Mouse (Mus musculus) midbrain, embryonic 13.5 days (tissue): ENCODE data around the gene Asxl1. TPM values are rescaled to one million over a fixed set of nuclear protein-coding genes. Genes with fewer than 3 reads are reported as not detected.

Source experiments
- ATAC-seq: fragments of 200-750 bp; cut with Nextera tagmentation; 2 replicates; pipeline ENCODE4 v1.8.0; 2017; ENCODE audit warnings: mild to moderate bottlenecking, moderate TSS enrichment, moderate library complexity
- H3K27ac ChIP-seq: fragments of 300-500 bp; sonication (generic); 2 replicates; pipeline ENCODE4 v1.5.1; 2015; ENCODE audit warnings: inconsistent platforms, mild to moderate bottlenecking, moderate library complexity
- H3K27me3 ChIP-seq: fragments of 300-500 bp; sonication (generic); 2 replicates; pipeline ENCODE4 v1.6.1; 2015; ENCODE audit warnings: mild to moderate bottlenecking, inconsistent platforms
- H3K36me3 ChIP-seq: fragments of 300-500 bp; sonication (generic); 2 replicates; pipeline ENCODE4 v1.6.1; 2015; ENCODE audit warnings: mild to moderate bottlenecking, inconsistent platforms
- H3K4me1 ChIP-seq: fragments of 300-500 bp; sonication (generic); replicated peaks from 2 replicates; pipeline ENCODE4 v1.6.1; 2015; ENCODE audit warnings: inconsistent platforms
- H3K4me2 ChIP-seq: fragments of 300-500 bp; sonication (generic); replicated peaks from 2 replicates; pipeline ENCODE4 v1.6.1; 2015; ENCODE audit warnings: moderate library complexity, mild to moderate bottlenecking, inconsistent platforms
- H3K4me3 ChIP-seq: fragments of 300-500 bp; sonication (generic); replicated peaks from 2 replicates; pipeline ENCODE4 v1.5.1; 2015; ENCODE audit warnings: mild to moderate bottlenecking, inconsistent platforms
- H3K9ac ChIP-seq: fragments of 300-500 bp; sonication (generic); replicated peaks from 2 replicates; pipeline ENCODE4 v1.6.1; 2015; ENCODE audit warnings: mild to moderate bottlenecking, inconsistent platforms
- H3K9me3 ChIP-seq: fragments of 300-500 bp; sonication (generic); 2 replicates; pipeline ENCODE4 v1.6.1; 2016; ENCODE audit warnings: mild to moderate bottlenecking, inconsistent platforms
- WGBS: fragments of 180-500 bp; shearing (Covaris S2); methylation state at CpG from one replicate; pipeline ENCODE4 v1.1.7; 2015; 5-methylcytosine and 5-hydroxymethylcytosine counted together
- polyA plus RNA-seq: library from polyadenylated mRNA; unstranded; fragments of >200 nt; fragmentation: Nextera tagmentation; extraction: Ambion mirVana; gene quantifications from 2 replicates; pipeline ENCODE4 v1.2.1, GENCODE M21; 2015

The Asxl1 gene
- polyA plus RNA-seq, 1 experiment from 2014 or later: 10.4 TPM

GRCm38 (mm10) chr2:153446476-153446875 is 100.8 kb downstream of the Asxl1 start:
- ATAC-seq: no peak
- Histone ChIP-seq H3K36me3 (no peaks in the 10 kb centered on the region), H3K27ac (peak overlapping the region; percentile 98), H3K4me3 (peak overlapping the region; percentile 95; the same call in 1 of the 2 replicates), H3K4me2 (peak overlapping the region; percentile 92), H3K4me1 (peaks cover 24% of the 10 kb centered on the region), H3K9ac (no peak overlapping the region), H3K9me3 (no peaks in the 10 kb centered on the region), H3K27me3 (no peaks in the 10 kb centered on the region)
- WGBS: 25% methylated on average over 4 of the region's 4 CpGs

- Histone ChIP-seq H3K27ac (no peak overlapping the region), H3K9ac (no peak overlapping the region), H3K4me1 (peaks cover 11% of the 10 kb centered on the region), H3K4me2 (no peak overlapping the region), H3K4me3 (no peak overlapping the region), H3K36me3 (no peaks in the 10 kb centered on the region), H3K9me3 (no peaks in the 10 kb centered on the region), H3K27me3 (no peaks in the 10 kb centered on the region)
- no peak for ATAC-seq
- WGBS: 90% methylated on average over 3 of the region's 3 CpGs
Observed at GRCm38 (mm10) chr2:153447719-153448118, 102.1 kb downstream of the Asxl1 start.

GRCm38 (mm10) chr2:153448519-153448918 is 102.9 kb downstream of the Asxl1 start:
- no peaks in the 10 kb centered on the region for H3K36me3 ChIP-seq
- H3K4me3 ChIP-seq: no peak overlapping the region
- no peak overlapping the region for H3K9ac ChIP-seq
- 86% methylated on average over 6 of the region's 6 CpGs for WGBS
- no peaks in the 10 kb centered on the region for H3K9me3 ChIP-seq
- peaks cover 5% of the 10 kb centered on the region; the same call in 1 of the 2 replicates for H3K4me1 ChIP-seq
- no peak overlapping the region for H3K4me2 ChIP-seq
- no peaks in the 10 kb centered on the region for H3K27me3 ChIP-seq
- H3K27ac ChIP-seq: no peak overlapping the region
- ATAC-seq: no peak

Other genes with a start within 250 kb of the Asxl1 start
- 1.3 TPM in 2 replicates for gene Hck, start 237.4 kb upstream of the Asxl1 start, polyA plus RNA-seq
- gene Tm9sf4, start 184.5 kb upstream of the Asxl1 start, polyA plus RNA-seq: 78.6 and 80.0 TPM in 2 replicates
- 22.3 and 23.5 TPM in 2 replicates for gene Tspyl3, start 120.4 kb upstream of the Asxl1 start, polyA plus RNA-seq
- 10.1 and 10.8 TPM in 2 replicates for gene Plagl2, start 104.4 kb upstream of the Asxl1 start, polyA plus RNA-seq
- 5.4 and 5.7 TPM in 2 replicates for gene Pofut1, start 104.3 kb upstream of the Asxl1 start, polyA plus RNA-seq
- gene Kif3b, start 54.4 kb upstream of the Asxl1 start, polyA plus RNA-seq: 15.4 and 15.6 TPM in 2 replicates
- gene 4930404H24Rik, start 147.0 kb downstream of the Asxl1 start, polyA plus RNA-seq: not detected in 2 replicates
- 41.9 and 43.9 TPM in 2 replicates for gene Nol4l, start 184.1 kb downstream of the Asxl1 start, polyA plus RNA-seq